Mouse (Mus musculus) cerebellum, adult 9-11 months (tissue): ENCODE measurements around the gene Fto.

Source experiments
- DNase-seq: peaks from one replicate; pipeline ENCODE4 v3.0.0; 2022

Gene Fto

GRCm38 (mm10) chr8:91571978-91572377, 258.7 kb downstream of the Fto start:
- DNase-seq: no peak

GRCm38 (mm10) chr8:91572630-91573029, 259.3 kb downstream of the Fto start:
- DNase-seq: no peak

- no peak for DNase-seq
These were observed 262.3 kb downstream of the Fto start for GRCm38 (mm10) chr8:91575576-91575975.

- DNase-seq: no peak
These were observed 263.0 kb downstream of the Fto start for GRCm38 (mm10) chr8:91576086-91576917.

GRCm38 (mm10) chr8:91576918-91577241, 263.6 kb downstream of the Fto start:
- DNase-seq: no peak

- DNase-seq: no peak
These were observed 264.3 kb downstream of the Fto start for GRCm38 (mm10) chr8:91577605-91578004.

GRCm38 (mm10) chr8:91584620-91585415, 271.5 kb downstream of the Fto start:
- no peak for DNase-seq

- DNase-seq: no peak
These were observed 279.2 kb downstream of the Fto start for GRCm38 (mm10) chr8:91592436-91593105.

GRCm38 (mm10) chr8:91593202-91593781, 280.0 kb downstream of the Fto start:
- DNase-seq: no peak

- no peak for DNase-seq
These were observed 286.1 kb downstream of the Fto start for GRCm38 (mm10) chr8:91599349-91599837.

GRCm38 (mm10) chr8:91603751-91604150, 290.4 kb downstream of the Fto start:
- DNase-seq: peak; percentile 42

GRCm38 (mm10) chr8:91605901-91606300, 292.6 kb downstream of the Fto start:
- DNase-seq: no peak

GRCm38 (mm10) chr8:91607091-91607490, 293.8 kb downstream of the Fto start:
- DNase-seq: peak; percentile 62

- no peak for DNase-seq
These were observed 297.9 kb downstream of the Fto start for GRCm38 (mm10) chr8:91611191-91611590.

GRCm38 (mm10) chr8:91611723-91612362, 298.5 kb downstream of the Fto start:
- no peak for DNase-seq

- no peak for DNase-seq
These were observed 299.2 kb downstream of the Fto start for GRCm38 (mm10) chr8:91612387-91613130.

GRCm38 (mm10) chr8:91613603-91614002, 300.3 kb downstream of the Fto start:
- no peak for DNase-seq

GRCm38 (mm10) chr8:91615196-91615595, 301.9 kb downstream of the Fto start:
- DNase-seq: no peak

- no peak for DNase-seq
These were observed 302.7 kb downstream of the Fto start for GRCm38 (mm10) chr8:91615781-91616683.

GRCm38 (mm10) chr8:91617772-91618171, 304.4 kb downstream of the Fto start:
- no peak for DNase-seq

GRCm38 (mm10) chr8:91622757-91623156, 309.4 kb downstream of the Fto start:
- no peak for DNase-seq
